Mouse (Mus musculus): ENCODE measurements around the gene Casp9. TPM values are rescaled to one million over a fixed set of nuclear protein-coding genes. Genes with fewer than 3 reads are reported as not detected.

Casp9 gene
- polyA plus RNA-seq, 1 experiment, result 7.1 TPM

GRCm38 (mm10) chr4:141826060-141826459, 32.6 kb downstream of the Casp9 start, which contains the start of gene Cela2a:
TSS of gene Cela2a (minus strand) at chr4:141826160.
- H3K9me3 ChIP-seq, result no peaks in the 10 kb centered on the region
- no peaks in the 10 kb centered on the region for H3K36me3 ChIP-seq (replicated peaks; ENCODE audit: low read length)
- H3K4me3 ChIP-seq (replicated peaks), result no peak within 1 kb of the TSS
- no peak for TF ChIP-seq GATA1 (IDR thresholded peaks at IDR 0.05; ENCODE audit: borderline replicate concordance, low read length)
- TF ChIP-seq FLI1 (IDR thresholded peaks at IDR 0.05; ENCODE audit: low read length), result no peak
- H3K4me1 ChIP-seq, result peaks cover 7% of the 10 kb centered on the region; the same call in 1 of the 2 replicates
- H3K27me3 ChIP-seq (replicated peaks), result peaks cover 31% of the 10 kb centered on the region

DNA sequence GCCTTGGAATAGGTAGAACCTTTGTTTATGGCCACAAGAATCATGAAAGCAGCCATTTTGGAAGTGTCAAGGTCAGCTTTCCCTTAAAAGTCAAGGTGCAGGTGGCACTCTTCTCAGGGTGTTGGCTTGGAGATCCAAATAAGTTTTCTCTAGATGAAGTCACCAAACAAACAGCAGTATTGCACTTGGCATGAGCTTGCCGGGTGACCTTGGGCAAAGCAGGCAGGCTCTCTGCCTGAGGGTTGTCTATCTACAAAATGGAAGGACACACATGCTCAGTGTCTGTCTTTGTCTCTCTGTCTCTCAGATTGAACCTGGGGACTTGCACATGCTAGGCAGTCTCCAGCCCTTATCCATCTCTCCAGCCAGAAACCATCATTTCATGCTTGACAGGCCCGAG, 34.0 kb downstream of the Casp9 start:
- no peaks in the 10 kb centered on the region for H3K36me3 ChIP-seq (replicated peaks; ENCODE audit: low read length)
- peaks cover 23% of the 10 kb centered on the region for H3K27me3 ChIP-seq (replicated peaks)
- H3K9me3 ChIP-seq, result 0 out of 2 replicates have a peak, but pooled peaks cover 2% of the 10 kb centered on the region
- no peak overlapping the region for H3K4me3 ChIP-seq (replicated peaks)
- TF ChIP-seq FLI1 (IDR thresholded peaks at IDR 0.05; ENCODE audit: low read length) (no peak), GATA1 (IDR thresholded peaks at IDR 0.05; ENCODE audit: borderline replicate concordance, low read length) (no peak)
- peaks cover 7% of the 10 kb centered on the region; the same call in 1 of the 2 replicates for H3K4me1 ChIP-seq

DNA sequence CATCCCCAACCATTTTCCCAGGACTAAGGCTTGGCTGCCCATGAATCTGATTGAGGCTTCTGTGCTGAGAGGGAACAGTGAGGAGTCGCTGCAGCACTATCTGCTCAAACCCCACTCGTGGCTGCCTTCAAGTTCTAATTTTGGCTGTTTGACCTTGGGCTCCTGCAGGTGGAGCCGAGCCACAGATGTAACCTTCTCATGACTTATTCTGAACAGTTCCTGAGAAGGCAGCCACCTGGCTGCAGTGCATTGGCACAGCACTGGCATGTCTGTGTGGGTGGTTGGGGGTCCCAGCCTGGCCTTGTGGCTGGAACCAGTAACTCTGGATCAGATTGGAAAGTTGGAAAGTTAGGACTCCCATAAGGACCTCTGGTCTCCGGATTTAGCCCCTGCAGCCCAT, 34.8 kb downstream of the Casp9 start:
- H3K9me3 ChIP-seq, result 0 out of 2 replicates have a peak, but pooled peaks cover 4% of the 10 kb centered on the region
- no peak overlapping the region for H3K4me3 ChIP-seq (replicated peaks)
- TF ChIP-seq GATA1 (IDR thresholded peaks at IDR 0.05; ENCODE audit: borderline replicate concordance, low read length) (no peak), FLI1 (IDR thresholded peaks at IDR 0.05; ENCODE audit: low read length) (no peak)
- no peaks in the 10 kb centered on the region for H3K36me3 ChIP-seq (replicated peaks; ENCODE audit: low read length)
- peaks cover under 1% of the 10 kb centered on the region; the same call in 1 of the 2 replicates for H3K4me1 ChIP-seq
- peaks cover 23% of the 10 kb centered on the region for H3K27me3 ChIP-seq (replicated peaks)

DNA sequence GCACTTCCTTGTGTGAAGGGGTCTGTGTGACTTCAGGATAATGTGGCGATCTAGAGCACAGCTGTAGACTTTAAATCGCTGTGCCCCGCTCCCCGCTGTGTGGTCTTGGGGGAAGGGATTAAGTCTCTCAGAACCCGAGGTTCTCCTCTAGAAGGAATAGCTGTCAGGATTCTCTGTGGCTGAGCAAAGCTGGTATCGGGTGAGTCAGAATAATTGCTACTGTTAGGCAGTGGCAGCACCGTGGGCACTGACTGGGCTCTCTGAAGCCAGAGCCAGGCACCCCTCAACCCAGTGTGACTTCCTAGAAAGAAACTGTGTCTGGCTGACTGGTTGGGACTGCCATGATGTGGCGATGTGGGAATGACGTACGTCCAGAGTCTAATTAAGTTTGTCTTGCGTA, 37.0 kb downstream of the Casp9 start:
- TF ChIP-seq GATA1 (IDR thresholded peaks at IDR 0.05; ENCODE audit: borderline replicate concordance, low read length) (no peak), FLI1 (IDR thresholded peaks at IDR 0.05; ENCODE audit: low read length) (no peak)
- Histone ChIP-seq H3K4me1 (peaks cover 11% of the 10 kb centered on the region), H3K9me3 (0 out of 2 replicates have a peak, but pooled peaks cover 4% of the 10 kb centered on the region), H3K36me3 (replicated peaks; ENCODE audit: low read length) (no peaks in the 10 kb centered on the region), H3K4me3 (replicated peaks) (no peak overlapping the region), H3K27me3 (replicated peaks) (peaks cover 34% of the 10 kb centered on the region)

GRCm38 (mm10) chr4:141831361-141831760, 37.9 kb downstream of the Casp9 start:
- Histone ChIP-seq H3K4me3 (replicated peaks) (no peak overlapping the region), H3K9me3 (0 out of 2 replicates have a peak, but pooled peaks cover 4% of the 10 kb centered on the region), H3K27me3 (replicated peaks) (peaks cover 36% of the 10 kb centered on the region), H3K36me3 (replicated peaks; ENCODE audit: low read length) (no peaks in the 10 kb centered on the region), H3K4me1 (peaks cover 11% of the 10 kb centered on the region)
- TF ChIP-seq FLI1 (IDR thresholded peaks at IDR 0.05; ENCODE audit: low read length) (no peak), GATA1 (IDR thresholded peaks at IDR 0.05; ENCODE audit: borderline replicate concordance, low read length) (no peak)

- Histone ChIP-seq H3K4me1 (peaks cover 11% of the 10 kb centered on the region), H3K4me3 (replicated peaks) (no peak overlapping the region), H3K36me3 (replicated peaks; ENCODE audit: low read length) (no peaks in the 10 kb centered on the region), H3K9me3 (0 out of 2 replicates have a peak, but pooled peaks cover 4% of the 10 kb centered on the region), H3K27me3 (replicated peaks) (peaks cover 24% of the 10 kb centered on the region)
- TF ChIP-seq FLI1 (IDR thresholded peaks at IDR 0.05; ENCODE audit: low read length) (no peak), GATA1 (IDR thresholded peaks at IDR 0.05; ENCODE audit: borderline replicate concordance, low read length) (no peak)
These were observed 40.5 kb downstream of the Casp9 start for GRCm38 (mm10) chr4:141833911-141834310.

- H3K4me3 ChIP-seq (replicated peaks), result no peak overlapping the region
- no peak for TF ChIP-seq FLI1 (IDR thresholded peaks at IDR 0.05; ENCODE audit: low read length)
- TF ChIP-seq GATA1 (IDR thresholded peaks at IDR 0.05; ENCODE audit: borderline replicate concordance, low read length), result no peak
- peaks cover 28% of the 10 kb centered on the region for H3K27me3 ChIP-seq (replicated peaks)
- 0 out of 2 replicates have a peak, but pooled peaks cover 4% of the 10 kb centered on the region for H3K9me3 ChIP-seq
- no peaks in the 10 kb centered on the region for H3K36me3 ChIP-seq (replicated peaks; ENCODE audit: low read length)
- H3K4me1 ChIP-seq, result peaks cover 11% of the 10 kb centered on the region
These were observed 41.2 kb downstream of the Casp9 start for GRCm38 (mm10) chr4:141834536-141835095.

DNA sequence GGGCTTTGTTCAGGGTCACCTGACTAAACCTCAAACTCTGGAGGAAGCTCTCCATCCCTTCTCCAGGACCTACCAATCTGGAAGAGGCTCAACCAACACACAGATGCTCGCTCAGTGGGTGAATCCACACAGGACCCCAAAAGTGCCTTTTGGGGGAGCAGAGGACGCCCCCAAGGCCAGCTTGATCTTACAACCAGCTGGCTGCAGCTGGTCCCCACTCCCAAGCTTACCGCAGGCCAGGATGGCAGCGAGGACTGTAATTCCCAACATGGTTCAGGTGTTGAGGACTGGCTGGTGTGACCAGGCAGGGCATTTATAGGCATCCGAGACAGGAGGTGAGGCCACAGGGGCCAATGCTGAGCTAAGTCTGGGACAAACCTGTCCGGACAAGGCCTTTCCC, 52.6 kb downstream of the Casp9 start, which contains the start of gene Ctrc:
TSS of gene Ctrc (minus strand) at position 361 of the 400 bp plus-strand sequence.
- Histone ChIP-seq H3K27me3 (replicated peaks) (peaks cover 37% of the 10 kb centered on the region), H3K4me3 (replicated peaks) (no peak within 1 kb of the TSS), H3K9me3 (no peaks in the 10 kb centered on the region), H3K36me3 (replicated peaks; ENCODE audit: low read length) (no peaks in the 10 kb centered on the region), H3K4me1 (peaks cover 3% of the 10 kb centered on the region; the same call in 1 of the 2 replicates)
- no peak for TF ChIP-seq FLI1 (IDR thresholded peaks at IDR 0.05; ENCODE audit: low read length)
- no peak for TF ChIP-seq GATA1 (IDR thresholded peaks at IDR 0.05; ENCODE audit: borderline replicate concordance, low read length)

- H3K4me1 ChIP-seq, result peaks cover 7% of the 10 kb centered on the region
- peaks cover 6% of the 10 kb centered on the region for H3K27me3 ChIP-seq (replicated peaks)
- H3K36me3 ChIP-seq (replicated peaks; ENCODE audit: low read length), result peaks cover 6% of the 10 kb centered on the region
- no peak overlapping the region for H3K4me3 ChIP-seq (replicated peaks)
- H3K9me3 ChIP-seq, result no peaks in the 10 kb centered on the region
- TF ChIP-seq FLI1 (IDR thresholded peaks at IDR 0.05; ENCODE audit: low read length), result no peak
- TF ChIP-seq GATA1 (IDR thresholded peaks at IDR 0.05; ENCODE audit: borderline replicate concordance, low read length), result no peak
These were observed 60.0 kb downstream of the Casp9 start for GRCm38 (mm10) chr4:141853437-141853836.

- Histone ChIP-seq H3K27me3 (replicated peaks) (peaks cover 4% of the 10 kb centered on the region), H3K9me3 (no peaks in the 10 kb centered on the region), H3K4me3 (replicated peaks) (no peak overlapping the region), H3K4me1 (peaks cover 27% of the 10 kb centered on the region), H3K36me3 (replicated peaks; ENCODE audit: low read length) (peaks cover 44% of the 10 kb centered on the region)
- TF ChIP-seq GATA1 (IDR thresholded peaks at IDR 0.05; ENCODE audit: borderline replicate concordance, low read length) (no peak), FLI1 (IDR thresholded peaks at IDR 0.05; ENCODE audit: low read length) (no peak)
These were observed 64.1 kb downstream of the Casp9 start for GRCm38 (mm10) chr4:141857422-141857930.
